8 mouse cellular contexts compared by ENCODE assay signal in genomic region chr17:31877650-31878141, GRCm38 (mm10). TPM values are rescaled to one million over a fixed set of nuclear protein-coding genes. Genes with fewer than 3 reads are reported as not detected.
DNase-seq lines count a peak whose midpoint lies in the region; ATAC-seq lines count a peak whose summit lies in the region.

No protein-coding gene starts in this region.

- H3K36me3 ChIP-seq in kidney, embryonic 14.5 days (ENCODE audit: control insufficient read depth, insufficient read depth, low read length), result no peaks in the 10 kb centered on the region
- H3K36me3 ChIP-seq in forebrain, embryonic 12.5 days (replicated peaks), result no peaks in the 10 kb centered on the region
- H3K36me3 ChIP-seq in stomach, embryonic 16.5 days (ENCODE audit: control insufficient read depth, insufficient read depth, low read length), result no peaks in the 10 kb centered on the region

- no peak for ATAC-seq in kidney, embryonic 14.5 days (ENCODE audit: low FRiP score, low TSS enrichment)
- ATAC-seq in forebrain, embryonic 12.5 days (ENCODE audit: low FRiP score), result no peak
- no peak; the same call in 1 of the 2 replicates for ATAC-seq in stomach, embryonic 16.5 days (ENCODE audit: insufficient read depth, low FRiP score)

- no peak overlapping the region for H3K4me3 ChIP-seq in kidney, embryonic 14.5 days (ENCODE audit: low read length)
- H3K4me3 ChIP-seq in forebrain, embryonic 12.5 days (replicated peaks), result no peak overlapping the region
- H3K4me3 ChIP-seq in stomach, embryonic 16.5 days (replicated peaks; ENCODE audit: low read length), result no peak overlapping the region

- H3K4me2 ChIP-seq in kidney, embryonic 14.5 days (replicated peaks; ENCODE audit: low read depth, low read length), result no peak overlapping the region
- no peak overlapping the region for H3K4me2 ChIP-seq in forebrain, embryonic 12.5 days
- H3K4me2 ChIP-seq in stomach, embryonic 16.5 days (ENCODE audit: low read depth, low read length), result no peak overlapping the region

- H3K27ac ChIP-seq in kidney, embryonic 14.5 days (ENCODE audit: low read depth, low read length), result no peak overlapping the region
- 0 out of 2 replicates have a peak overlapping the region, but pooled peaks have one; percentile 19 for H3K27ac ChIP-seq in forebrain, embryonic 12.5 days
- H3K27ac ChIP-seq in stomach, embryonic 16.5 days (ENCODE audit: low read length), result peak overlapping the region; percentile 46; the same call in 1 of the 2 replicates

- DNase-seq in kidney, postnatal 14 days, result peak; percentile 30
- peak; percentile 28 for DNase-seq in ZHBTc4 (ENCODE audit: low read depth, low spot score)
- peak; percentile 57 to 64 for DNase-seq in layer of hippocampus, postnatal 36 days
- no peak for DNase-seq in MN1 (ENCODE audit: low spot score)
- DNase-seq in embryo, embryonic 11 days, result no peak

- no peak overlapping the region for H3K9ac ChIP-seq in kidney, embryonic 14.5 days (ENCODE audit: low read depth, low read length)
- no peak overlapping the region for H3K9ac ChIP-seq in forebrain, embryonic 12.5 days
- peak overlapping the region; percentile 37 for H3K9ac ChIP-seq in stomach, embryonic 16.5 days (ENCODE audit: low read length)

- WGBS in kidney, embryonic 14.5 days, result 46% methylated on average over 14 of the region's 14 CpGs
- WGBS in forebrain, embryonic 12.5 days, result 71% methylated on average over 14 of the region's 14 CpGs
- 30% methylated on average over 14 of the region's 14 CpGs for WGBS in stomach, embryonic 16.5 days

- peaks cover 10% of the 10 kb centered on the region for H3K4me1 ChIP-seq in kidney, embryonic 14.5 days (ENCODE audit: control insufficient read depth, insufficient read depth, low read length)
- H3K4me1 ChIP-seq in forebrain, embryonic 12.5 days, result peaks cover 28% of the 10 kb centered on the region
- H3K4me1 ChIP-seq in stomach, embryonic 16.5 days (ENCODE audit: control insufficient read depth, insufficient read depth, low read length), result peaks cover 14% of the 10 kb centered on the region

- no peaks in the 10 kb centered on the region for H3K27me3 ChIP-seq in kidney, embryonic 14.5 days (ENCODE audit: control insufficient read depth, insufficient read depth, low read length)
- no peaks in the 10 kb centered on the region for H3K27me3 ChIP-seq in forebrain, embryonic 12.5 days
- H3K27me3 ChIP-seq in stomach, embryonic 16.5 days (ENCODE audit: control insufficient read depth, insufficient read depth, low read length), result no peaks in the 10 kb centered on the region

- H3K9me3 ChIP-seq in kidney, embryonic 14.5 days (ENCODE audit: control insufficient read depth, low read length), result no peaks in the 10 kb centered on the region
- no peaks in the 10 kb centered on the region for H3K9me3 ChIP-seq in forebrain, embryonic 12.5 days
- H3K9me3 ChIP-seq in stomach, embryonic 16.5 days (replicated peaks; ENCODE audit: control insufficient read depth, low read length), result no peaks in the 10 kb centered on the region

RNA-seq across cellular contexts. Expression of gene Sik1, which starts 22.1 kb away (rescaled TPM):
- polyA plus RNA-seq in kidney, embryonic 14.5 days (2014; fragmentation: Nextera tagmentation; extraction: Ambion mirVana), result 16.8 and 17.3 TPM in 2 replicates
- 15.2 and 16.7 TPM in 2 replicates for polyA plus RNA-seq in forebrain, embryonic 12.5 days (2016; fragmentation: Nextera tagmentation; extraction: Ambion mirVana)
- 10 to 100 TPM; 16.9 to 18.0 TPM for total RNA-seq in layer of hippocampus, postnatal 36 days (2021)
- 18.4 and 20.2 TPM in 2 replicates for polyA plus RNA-seq in stomach, embryonic 16.5 days (2015; fragmentation: Nextera tagmentation; extraction: Ambion mirVana)

Comparison
In these comparisons a context has a peak if more than half of its experiments do, and no peak if none do; other contexts are left out.
1. DNase-seq: peak in kidney, postnatal 14 days (single experiment), ZHBTc4 (single experiment) and layer of hippocampus, postnatal 36 days (2 of 2); none in MN1 (single experiment) and embryo, embryonic 11 days (single experiment).